Mouse (Mus musculus): ENCODE data around the gene Serpinb9c. TPM values are rescaled to one million over a fixed set of nuclear protein-coding genes. Genes with fewer than 3 reads are reported as not detected.

The Serpinb9c gene
- total and polyA plus RNA-seq, 3 experiments = not detected

DNA sequence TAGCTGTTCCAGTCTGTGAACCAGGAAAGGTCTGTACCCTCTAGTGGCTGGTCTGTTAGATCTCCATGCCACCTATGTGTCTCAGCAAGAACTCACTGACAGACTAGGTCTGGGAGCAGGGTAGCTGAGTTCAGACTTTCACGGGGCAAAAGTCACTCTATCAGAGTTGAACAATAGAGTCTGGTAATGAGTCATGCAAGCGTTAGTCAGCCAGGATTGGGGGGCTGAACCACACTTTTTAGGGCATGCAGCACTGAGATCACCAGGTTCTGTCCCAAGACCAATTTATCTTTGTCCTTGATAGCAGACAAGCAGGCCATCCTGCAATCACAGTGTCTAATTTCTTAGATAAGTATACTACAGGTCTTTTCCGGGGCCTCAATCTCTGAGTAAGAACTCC lies 18.1 kb downstream of the Serpinb9c start:
- Histone ChIP-seq H3K9me3 (replicated peaks; ENCODE audit: low read length) (no peaks in the 10 kb centered on the region), H3K4me3 (replicated peaks in 1 of 3; ENCODE audit: low read depth in 2 of 3, low read length in 2 of 3, poor library complexity in 1 of 3) (no peak overlapping the region), H3K27me3 (replicated peaks) (no peaks in the 10 kb centered on the region), H3K36me3 (replicated peaks in 1 of 2; ENCODE audit: control insufficient read depth in 1 of 2, insufficient read depth in 1 of 2, low read length in 1 of 2) (no peaks in the 10 kb centered on the region), H3K27ac (ENCODE audit: insufficient read depth, low read depth) (no peak overlapping the region), H3K79me2 (replicated peaks; ENCODE audit: control insufficient read depth, extremely low read depth, insufficient read depth, poor library complexity, severe bottlenecking) (no peaks in the 10 kb centered on the region), H3K4me2 (ENCODE audit: insufficient read depth, low read depth, poor library complexity, severe bottlenecking) (no peak overlapping the region), H3K9ac (ENCODE audit: insufficient read depth, low read depth) (no peak overlapping the region), H3K4me1 (ENCODE audit: control insufficient read depth in 1 of 2, insufficient read depth in 2 of 2) (peaks cover 6 to 40% of the 10 kb centered on the region in 2 experiments)
- dilution Hi-C loops (cut with MboI; ENCODE audit: extremely low pct_ligation_motif_present, extremely low pct_unique_long_range_greater_than_20kb, low sequenced_read_pairs) (no loop called here), in situ Hi-C loops (cut with MboI; ENCODE audit: low pct_ligation_motif_present, low pct_unique_long_range_greater_than_20kb, low sequenced_read_pairs) (no loop called here)
- DNase-seq (ENCODE audit: extremely low read depth) = peak; percentile 15
- TF ChIP-seq ZNF384 (IDR thresholded peaks at IDR 0.05; ENCODE audit: low read depth, low read length) (no peak), MEF2A (IDR thresholded peaks at IDR 0.05; ENCODE audit: borderline replicate concordance, low read depth, low read length) (no peak), BHLHE40 (IDR thresholded peaks at IDR 0.05; ENCODE audit: low read depth, low read length) (no peak), CHD2 (IDR thresholded peaks at IDR 0.05; ENCODE audit: low read length) (no peak), USF2 (conservative IDR thresholded peaks at IDR 0.05; ENCODE audit: low read depth, low read length) (no peak), EP300 (IDR thresholded peaks at IDR 0.05; ENCODE audit: low read length) (no peak), MYC (IDR thresholded peaks at IDR 0.05; ENCODE audit: low read depth, low read length) (no peak), USF1 (IDR thresholded peaks at IDR 0.05; ENCODE audit: low read depth, low read length) (no peak), ELF1 (IDR thresholded peaks at IDR 0.05; ENCODE audit: low read depth, low read length) (no peak), JUND (conservative IDR thresholded peaks at IDR 0.05; ENCODE audit: low read depth, low read length) (no peak), MAX (IDR thresholded peaks at IDR 0.05; ENCODE audit: low read length) (no peak)

GRCm38 (mm10) chr13:33137717-33138116 lies 21.8 kb downstream of the Serpinb9c start:
- Histone ChIP-seq H3K4me1 (ENCODE audit: control insufficient read depth in 1 of 2, insufficient read depth in 2 of 2) (peaks cover 6 to 35% of the 10 kb centered on the region in 2 experiments), H3K4me2 (ENCODE audit: insufficient read depth, low read depth, poor library complexity, severe bottlenecking) (no peak overlapping the region), H3K4me3 (replicated peaks in 1 of 3; ENCODE audit: low read depth in 2 of 3, low read length in 2 of 3, poor library complexity in 1 of 3) (no peak overlapping the region), H3K9me3 (replicated peaks; ENCODE audit: low read length) (no peaks in the 10 kb centered on the region), H3K27ac (ENCODE audit: insufficient read depth, low read depth) (no peak overlapping the region), H3K9ac (ENCODE audit: insufficient read depth, low read depth) (no peak overlapping the region), H3K79me2 (replicated peaks; ENCODE audit: control insufficient read depth, extremely low read depth, insufficient read depth, poor library complexity, severe bottlenecking) (no peaks in the 10 kb centered on the region), H3K36me3 (replicated peaks in 1 of 2; ENCODE audit: control insufficient read depth in 1 of 2, insufficient read depth in 1 of 2, low read length in 1 of 2) (no peaks in the 10 kb centered on the region), H3K27me3 (replicated peaks) (no peaks in the 10 kb centered on the region)
- DNase-seq (ENCODE audit: extremely low read depth) = peak; percentile 47
- TF ChIP-seq ZNF384 (IDR thresholded peaks at IDR 0.05; ENCODE audit: low read depth, low read length) = no peak
- TF ChIP-seq UBTF (IDR thresholded peaks at IDR 0.05; ENCODE audit: low read depth, low read length) = no peak
- TF ChIP-seq RCOR1 (conservative IDR thresholded peaks at IDR 0.05; ENCODE audit: low read depth, low read length) = no peak
- no peak for TF ChIP-seq MXI1 (IDR thresholded peaks at IDR 0.05; ENCODE audit: low read depth, low read length)
- TF ChIP-seq ZC3H11A (IDR thresholded peaks at IDR 0.05; ENCODE audit: low read depth, low read length) = no peak
- no peak for TF ChIP-seq BHLHE40 (IDR thresholded peaks at IDR 0.05; ENCODE audit: low read depth, low read length)
- peak; percentile 52; the same call in 1 of the 2 replicates for TF ChIP-seq TCF12 (IDR thresholded peaks at IDR 0.05; ENCODE audit: low read depth, low read length)
- TF ChIP-seq CHD2 (IDR thresholded peaks at IDR 0.05; ENCODE audit: low read length) = no peak
- TF ChIP-seq RAD21 (IDR thresholded peaks at IDR 0.05; ENCODE audit: low read depth, low read length) = no peak
- no peak for TF ChIP-seq SIN3A (IDR thresholded peaks at IDR 0.05; ENCODE audit: low read length)
- TF ChIP-seq PAX5 (IDR thresholded peaks at IDR 0.05; ENCODE audit: low read length) = no peak
- TF ChIP-seq POLR2A (IDR thresholded peaks at IDR 0.05; ENCODE audit: low read depth, low read length) = no peak
- TF ChIP-seq KAT2A (IDR thresholded peaks at IDR 0.05; ENCODE audit: insufficient replicate concordance, low read length) = no peak
- peak; percentile 80 for TF ChIP-seq MEF2A (IDR thresholded peaks at IDR 0.05; ENCODE audit: borderline replicate concordance, low read depth, low read length)
- peak; percentile 34; the same call in 1 of the 2 replicates for TF ChIP-seq EP300 (IDR thresholded peaks at IDR 0.05; ENCODE audit: low read length)
- no peak for TF ChIP-seq SMC3 (IDR thresholded peaks at IDR 0.05; ENCODE audit: low read depth, low read length)
- TF ChIP-seq MAZ (IDR thresholded peaks at IDR 0.05; ENCODE audit: low read depth, low read length) = no peak
- no peak for TF ChIP-seq TBP (conservative IDR thresholded peaks at IDR 0.05; ENCODE audit: low read depth, low read length)
- no peak for TF ChIP-seq ELF1 (IDR thresholded peaks at IDR 0.05; ENCODE audit: low read depth, low read length)
- no peak for TF ChIP-seq MAFK (IDR thresholded peaks at IDR 0.05; ENCODE audit: insufficient replicate concordance, low read length)
- TF ChIP-seq USF1 (IDR thresholded peaks at IDR 0.05; ENCODE audit: low read depth, low read length) = no peak
- TF ChIP-seq CTCF (conservative IDR thresholded peaks at IDR 0.05 in 1 of 2, IDR thresholded peaks at IDR 0.05 in 1 of 2; ENCODE audit: low read depth in 2 of 2, low read length in 2 of 2) = no peak
- no peak for TF ChIP-seq HCFC1 (IDR thresholded peaks at IDR 0.05; ENCODE audit: low read depth, low read length)
- TF ChIP-seq JUND (conservative IDR thresholded peaks at IDR 0.05; ENCODE audit: low read depth, low read length) = no peak
- TF ChIP-seq CHD1 (IDR thresholded peaks at IDR 0.05; ENCODE audit: low read depth, low read length) = no peak
- TF ChIP-seq POLR2AphosphoS2 (IDR thresholded peaks at IDR 0.05; ENCODE audit: low read depth, low read length) = no peak
- 0 out of 2 replicates have a peak, but pooled peaks have one; percentile 15 for TF ChIP-seq ETS1 (conservative IDR thresholded peaks at IDR 0.05; ENCODE audit: low read depth, low read length)
- no peak for TF ChIP-seq ZMIZ1 (IDR thresholded peaks at IDR 0.05; ENCODE audit: low read depth, low read length)
- no peak for TF ChIP-seq NELFE (IDR thresholded peaks at IDR 0.05; ENCODE audit: low read depth, low read length)
- TF ChIP-seq E2F4 (IDR thresholded peaks at IDR 0.05; ENCODE audit: insufficient replicate concordance, low read depth, low read length) = no peak
- dilution Hi-C loops (cut with MboI; ENCODE audit: extremely low pct_ligation_motif_present, extremely low pct_unique_long_range_greater_than_20kb, low sequenced_read_pairs) = no loop called here
- in situ Hi-C loops (cut with MboI; ENCODE audit: low pct_ligation_motif_present, low pct_unique_long_range_greater_than_20kb, low sequenced_read_pairs) = no loop called here
